In genomic region chr10:117570971-117571861, GRCm38 (mm10) we compare ENCODE assay signal across 8 mouse cellular contexts. TPM values are rescaled to one million over a fixed set of nuclear protein-coding genes. Genes with fewer than 3 reads are reported as not detected.
DNase-seq lines count a peak whose midpoint lies in the region; ATAC-seq lines count a peak whose summit lies in the region.

No protein-coding gene starts in this region.

- H3K4me1 ChIP-seq in forebrain, embryonic 16.5 days (replicated peaks; ENCODE audit: control insufficient read depth, insufficient read depth, low read length), result peaks cover 12% of the 10 kb centered on the region
- peaks cover 13% of the 10 kb centered on the region for H3K4me1 ChIP-seq in hindbrain, embryonic 14.5 days (replicated peaks; ENCODE audit: control insufficient read depth, insufficient read depth, low read length)
- peaks cover 15% of the 10 kb centered on the region for H3K4me1 ChIP-seq in midbrain, embryonic 12.5 days

- peak; percentile 6 to 15 for DNase-seq in cerebellum, postnatal 25 days
- DNase-seq in cerebellum, adult 9-11 months, result no peak
- peak; percentile 44 for DNase-seq in adrenal gland, postnatal 10 days
- peak; percentile 72 for DNase-seq in hindbrain, embryonic 14.5 days (ENCODE audit: low spot score)
- peak; percentile 3 to 48 for DNase-seq in left cerebral cortex, postnatal 25 days (ENCODE audit: low spot score in 2 of 2)
- DNase-seq in telencephalon, adult 2 months (ENCODE audit: low read depth, low spot score), result peak; percentile 46

- H3K4me3 ChIP-seq in forebrain, embryonic 16.5 days (replicated peaks; ENCODE audit: low read length), result peak overlapping the region; percentile 23
- peak overlapping the region; percentile 27 for H3K4me3 ChIP-seq in hindbrain, embryonic 14.5 days (replicated peaks; ENCODE audit: low read length)
- H3K4me3 ChIP-seq in midbrain, embryonic 12.5 days, result peak overlapping the region; percentile 40

- WGBS in forebrain, embryonic 16.5 days, result under 1% methylated on average over 27 of the region's 27 CpGs
- 1% methylated on average over 27 of the region's 27 CpGs for WGBS in hindbrain, embryonic 14.5 days
- under 1% methylated on average over 27 of the region's 27 CpGs for WGBS in midbrain, embryonic 12.5 days

- H3K9ac ChIP-seq in forebrain, embryonic 16.5 days (replicated peaks; ENCODE audit: low read depth, low read length), result peak overlapping the region; percentile 1; the same call in 1 of the 2 replicates
- peak overlapping the region; percentile 40 for H3K9ac ChIP-seq in hindbrain, embryonic 14.5 days
- H3K9ac ChIP-seq in midbrain, embryonic 12.5 days (replicated peaks), result peak overlapping the region; percentile 37; the same call in 1 of the 2 replicates

- intact Hi-C loops in left cerebral cortex, postnatal 25 days (cut with DNase I), result loop anchor here (5.0 kb wide), 1 partner anchor 106 kb away; no protein-coding TSS in a partner anchor

- peak overlapping the region; percentile 45 for H3K4me2 ChIP-seq in forebrain, embryonic 16.5 days (ENCODE audit: low read length)
- peak overlapping the region; percentile 73 for H3K4me2 ChIP-seq in hindbrain, embryonic 14.5 days (replicated peaks)
- H3K4me2 ChIP-seq in midbrain, embryonic 12.5 days (replicated peaks), result peak overlapping the region; percentile 76

- H3K27me3 ChIP-seq in forebrain, embryonic 16.5 days (replicated peaks; ENCODE audit: control insufficient read depth, insufficient read depth, low read length), result peaks cover 11% of the 10 kb centered on the region
- peaks cover 13% of the 10 kb centered on the region for H3K27me3 ChIP-seq in hindbrain, embryonic 14.5 days (ENCODE audit: control insufficient read depth, insufficient read depth, low read length)
- H3K27me3 ChIP-seq in midbrain, embryonic 12.5 days, result peaks cover 27% of the 10 kb centered on the region

- H3K36me3 ChIP-seq in forebrain, embryonic 16.5 days (ENCODE audit: control insufficient read depth, insufficient read depth), result no peaks in the 10 kb centered on the region
- no peaks in the 10 kb centered on the region for H3K36me3 ChIP-seq in hindbrain, embryonic 14.5 days (replicated peaks; ENCODE audit: control insufficient read depth, insufficient read depth)
- H3K36me3 ChIP-seq in midbrain, embryonic 12.5 days, result no peaks in the 10 kb centered on the region

- peak; percentile 52; the same call in 1 of the 2 replicates for ATAC-seq in forebrain, embryonic 16.5 days
- no peak for ATAC-seq in hindbrain, embryonic 14.5 days (ENCODE audit: low FRiP score)
- 0 out of 2 replicates have a peak, but pooled peaks have one; percentile 16 for ATAC-seq in midbrain, embryonic 12.5 days (ENCODE audit: low FRiP score, low read depth)

- no peaks in the 10 kb centered on the region for H3K9me3 ChIP-seq in forebrain, embryonic 16.5 days (ENCODE audit: control insufficient read depth, low read length)
- no peaks in the 10 kb centered on the region; the same call in 1 of the 2 replicates for H3K9me3 ChIP-seq in hindbrain, embryonic 14.5 days (ENCODE audit: control insufficient read depth, low read length)
- H3K9me3 ChIP-seq in midbrain, embryonic 12.5 days, result 0 out of 2 replicates have a peak, but pooled peaks cover 2% of the 10 kb centered on the region

- no peak overlapping the region for H3K27ac ChIP-seq in forebrain, embryonic 16.5 days (ENCODE audit: low read length)
- peak overlapping the region; percentile 14; the same call in 1 of the 2 replicates for H3K27ac ChIP-seq in hindbrain, embryonic 14.5 days
- H3K27ac ChIP-seq in midbrain, embryonic 12.5 days (replicated peaks), result no peak overlapping the region

RNA-seq across cellular contexts. Expression of gene Cpm, which starts 58.1 kb away (rescaled TPM):
- 10 to 100 TPM; 18.5 to 19.1 TPM for total RNA-seq in adrenal gland, postnatal 10 days (2021)
- polyA plus RNA-seq in forebrain, embryonic 16.5 days (2015; fragmentation: Nextera tagmentation; extraction: Ambion mirVana), result 4.5 and 4.6 TPM in 2 replicates
- polyA plus RNA-seq in hindbrain, embryonic 14.5 days (2014; fragmentation: Nextera tagmentation; extraction: Ambion mirVana), result 2.8 and 3.0 TPM in 2 replicates
- 1 to 10 TPM; 4.0 to 5.3 TPM for total RNA-seq in left cerebral cortex, postnatal 25 days (2021)
- polyA plus RNA-seq in midbrain, embryonic 12.5 days (2016; fragmentation: Nextera tagmentation; extraction: Ambion mirVana), result 3.7 and 4.2 TPM in 2 replicates
